Mouse (Mus musculus) thymus, postnatal 4 days (tissue): ENCODE measurements around the gene Taf1b.
"Not testable (repeated sequence)": the region's sequence is repeated elsewhere in the genome, so short reads cannot be mapped to it uniquely, and the experiment has no call there.

ENCODE experiments used
- DNase-seq: peaks from one replicate; pipeline ENCODE4 v3.0.0; 2021

Gene Taf1b

DNA sequence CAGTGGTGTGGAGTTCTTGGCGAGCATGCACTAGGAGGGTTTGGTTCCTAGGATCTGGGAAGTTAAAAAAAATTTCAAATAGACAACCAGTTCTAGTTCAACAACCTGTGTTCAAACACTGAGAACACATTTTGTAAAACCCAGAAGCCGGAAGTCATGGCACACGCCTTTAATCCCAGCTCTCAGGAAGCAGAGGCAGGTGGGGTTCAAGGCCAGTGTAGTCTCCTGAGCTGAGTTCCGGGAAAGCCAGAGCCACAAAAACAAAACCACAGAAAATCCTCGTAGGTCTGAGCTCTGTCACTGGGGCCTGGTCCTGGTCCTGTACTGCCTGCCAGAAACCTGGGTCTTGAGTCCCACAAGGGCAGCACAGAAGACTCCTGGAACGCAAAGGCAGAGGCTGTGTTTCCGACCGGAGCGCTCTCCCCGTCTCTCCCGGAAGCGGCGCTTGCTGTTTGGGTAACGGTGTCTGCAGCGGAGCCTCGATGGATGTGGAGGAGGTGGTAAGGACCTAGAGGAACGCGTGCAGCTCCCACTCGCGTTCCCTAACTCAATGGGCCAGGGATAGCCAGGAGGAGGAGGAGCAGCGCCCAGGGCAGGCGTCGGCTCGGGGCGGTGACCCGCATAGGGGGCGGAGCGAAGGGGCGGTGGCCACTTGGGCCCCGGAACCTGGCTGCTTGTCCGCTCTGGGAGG lies at the start of gene Taf1b:
Gene Taf1b (plus strand): TSS at position 210 of the 691 bp plus-strand sequence.
- peak; percentile 90 for DNase-seq

DNA sequence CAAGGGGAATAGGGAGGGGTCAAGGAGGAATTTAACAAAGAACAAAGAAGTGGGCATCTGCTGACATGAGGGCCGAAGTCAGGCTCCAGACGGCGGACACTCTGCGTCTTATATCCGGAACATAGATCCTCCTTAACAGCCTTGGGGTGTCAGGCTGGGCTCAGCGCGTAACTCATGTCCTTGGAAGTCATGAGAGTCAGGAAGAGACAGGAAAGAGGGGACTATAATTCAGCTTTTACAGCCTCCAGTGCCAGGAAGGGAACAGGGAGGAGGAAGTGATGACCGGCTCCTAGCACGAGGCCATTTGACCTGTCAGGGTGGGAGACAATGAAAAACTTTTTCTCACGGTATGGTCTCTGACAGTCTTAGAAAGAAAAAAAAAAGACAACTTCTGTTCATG lies 37.8 kb upstream of the Taf1b start:
- no peak for DNase-seq

DNA sequence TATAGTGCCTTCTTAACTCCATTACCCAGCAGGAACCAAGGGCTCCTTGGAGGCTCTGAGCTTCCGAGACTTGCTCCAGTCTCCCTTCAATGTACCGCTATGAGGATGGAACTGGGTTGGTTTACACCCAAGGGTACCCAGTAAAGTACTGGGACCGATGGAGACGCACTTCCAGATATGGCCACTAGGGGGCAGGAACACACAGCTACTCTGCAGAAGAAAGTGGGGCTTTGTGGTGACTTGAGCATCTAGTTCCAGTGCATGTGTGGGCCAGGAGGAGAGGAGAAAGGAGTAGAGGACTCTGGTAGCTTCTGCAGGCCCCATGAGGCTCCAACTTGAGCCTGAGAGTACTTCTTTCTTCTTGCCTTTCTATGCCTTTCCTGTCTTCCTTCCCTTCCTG lies 36.0 kb upstream of the Taf1b start:
- peak; percentile 25 for DNase-seq

DNA sequence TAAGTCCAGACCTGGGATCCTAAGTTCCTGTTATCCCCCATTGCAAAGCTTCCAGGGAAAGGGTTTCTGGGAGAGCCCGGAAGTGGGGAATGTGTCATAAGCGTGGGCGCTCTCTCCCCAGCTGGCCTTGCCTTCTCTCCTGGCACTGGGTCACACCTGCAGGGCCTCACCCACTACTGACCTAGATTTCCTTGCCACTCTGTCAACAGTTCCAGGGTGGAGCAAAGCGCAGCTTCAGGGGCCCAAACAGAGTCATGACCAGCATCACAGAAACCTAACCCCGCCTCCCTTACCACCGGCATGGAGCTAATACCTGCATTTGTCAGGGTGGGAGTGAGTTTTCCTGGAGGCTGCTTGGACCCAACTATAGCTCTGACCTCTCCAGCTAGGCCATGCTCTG lies 34.7 kb upstream of the Taf1b start:
- DNase-seq = peak; percentile 28

DNA sequence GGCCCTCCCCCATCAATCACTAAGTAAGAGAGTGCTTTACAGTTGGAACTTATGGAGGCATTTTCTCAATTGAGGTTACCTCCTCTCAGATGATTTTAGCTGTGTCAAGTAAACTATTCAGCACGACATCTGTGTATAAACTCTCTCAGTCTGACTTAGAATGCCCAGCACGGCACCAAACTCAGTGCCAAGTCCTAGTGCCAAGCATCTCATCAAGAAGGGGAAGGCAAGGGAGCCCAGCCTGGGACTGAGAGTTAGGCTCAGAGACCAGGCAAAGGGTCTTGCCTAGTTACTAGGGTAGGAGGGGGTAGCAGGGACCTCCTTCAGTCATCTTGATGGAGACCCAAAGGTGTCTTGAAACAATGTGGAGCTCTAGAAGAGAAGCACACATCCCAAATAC lies 29.2 kb upstream of the Taf1b start:
- DNase-seq = no peak

DNA sequence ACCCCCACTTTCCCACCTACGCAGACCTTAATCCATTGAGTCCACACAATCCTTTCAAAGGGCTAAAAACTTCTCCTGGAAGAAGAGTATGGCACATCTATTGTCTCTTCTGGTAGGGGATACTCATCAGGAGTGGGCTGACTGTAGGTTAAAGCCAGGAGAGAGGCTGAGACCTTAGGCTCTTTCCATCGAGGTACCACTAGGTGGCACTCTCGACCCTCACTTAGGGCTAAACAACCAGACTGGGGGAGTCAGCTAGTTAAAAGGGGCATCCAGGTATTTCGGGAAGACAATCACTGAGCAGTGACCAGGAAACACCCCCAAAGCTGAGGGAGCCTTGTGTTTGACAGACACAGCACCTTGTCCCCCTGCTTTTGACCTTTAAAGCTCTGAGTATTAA lies 27.2 kb upstream of the Taf1b start:
- peak; percentile 77 for DNase-seq

DNA sequence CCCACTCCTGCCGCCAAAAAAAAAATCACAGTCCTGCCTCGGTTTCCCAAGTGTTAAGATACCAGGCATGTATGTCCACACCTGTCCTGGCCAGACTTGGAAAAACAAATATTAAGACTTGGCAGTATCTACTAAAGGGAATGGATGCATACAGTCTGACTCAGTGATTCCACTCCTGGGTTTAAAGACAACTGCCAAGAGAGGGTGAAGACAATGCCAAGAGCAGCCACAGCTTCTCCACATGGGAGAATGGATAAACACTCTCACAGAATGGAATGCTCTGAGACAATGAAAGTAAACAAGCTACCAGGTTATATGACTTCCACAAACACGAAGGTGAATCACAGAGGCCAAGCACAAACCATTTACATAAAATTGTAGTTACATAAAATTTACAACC lies 24.9 kb upstream of the Taf1b start:
- no peak for DNase-seq

DNA sequence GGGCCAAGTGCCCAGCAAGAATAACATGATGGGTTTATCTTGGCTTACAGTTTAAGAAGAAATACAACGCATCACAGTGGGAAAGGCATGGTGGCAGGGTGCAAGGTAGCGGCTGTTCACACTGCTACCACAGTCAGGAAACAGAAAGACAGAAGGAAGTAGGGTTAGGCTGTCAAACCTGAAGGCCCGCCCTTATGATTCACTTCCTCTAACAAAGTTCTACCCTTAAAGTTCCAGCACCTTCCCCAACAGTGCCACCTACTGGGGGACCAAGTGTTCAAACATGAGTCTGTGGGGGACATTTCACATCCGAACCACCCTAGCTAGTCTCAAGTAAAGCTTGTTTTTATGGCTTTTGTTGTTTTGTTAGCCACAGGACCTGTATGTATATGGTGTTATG lies 13.2 kb upstream of the Taf1b start:
- no peak for DNase-seq

DNA sequence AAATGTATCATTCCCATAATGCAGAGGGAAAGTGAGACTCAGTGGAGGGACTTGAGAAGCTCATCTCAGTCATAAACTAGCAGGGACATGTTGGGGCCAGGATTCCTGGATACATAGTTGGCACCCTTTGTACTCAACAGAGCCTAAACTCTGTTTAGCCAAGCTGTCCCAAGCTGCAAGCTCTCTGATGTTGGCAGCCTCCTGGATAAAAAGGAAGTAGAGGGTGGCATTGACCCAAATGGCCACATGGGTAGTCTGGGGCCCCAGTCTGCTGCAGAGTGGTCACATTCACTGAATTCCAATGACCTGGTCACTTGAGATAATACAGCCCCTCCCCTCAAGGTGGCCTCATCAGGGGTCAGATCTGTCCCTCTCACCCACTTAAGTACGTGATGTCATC lies 11.3 kb upstream of the Taf1b start:
- DNase-seq = no peak

DNA sequence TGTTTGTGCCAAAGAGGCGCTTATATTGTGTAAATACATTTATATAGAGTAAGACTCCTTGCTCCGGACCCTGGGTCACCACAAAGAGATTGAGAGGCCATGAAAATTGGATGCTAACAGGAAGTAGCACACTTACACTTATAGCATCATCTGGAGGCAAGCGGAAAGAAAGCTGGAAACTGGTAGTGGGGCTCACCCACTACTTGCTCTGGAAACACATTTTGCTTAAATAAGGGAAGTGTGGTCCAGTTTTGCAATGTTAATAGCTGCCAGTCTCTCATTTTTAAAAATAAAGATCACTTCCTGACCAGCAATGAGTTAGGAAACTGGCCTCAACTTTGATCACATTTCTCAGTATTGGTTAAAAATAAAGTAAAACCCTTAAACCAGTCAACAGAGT lies 5.7 kb upstream of the Taf1b start:
- DNase-seq = not testable (repeated sequence)

DNA sequence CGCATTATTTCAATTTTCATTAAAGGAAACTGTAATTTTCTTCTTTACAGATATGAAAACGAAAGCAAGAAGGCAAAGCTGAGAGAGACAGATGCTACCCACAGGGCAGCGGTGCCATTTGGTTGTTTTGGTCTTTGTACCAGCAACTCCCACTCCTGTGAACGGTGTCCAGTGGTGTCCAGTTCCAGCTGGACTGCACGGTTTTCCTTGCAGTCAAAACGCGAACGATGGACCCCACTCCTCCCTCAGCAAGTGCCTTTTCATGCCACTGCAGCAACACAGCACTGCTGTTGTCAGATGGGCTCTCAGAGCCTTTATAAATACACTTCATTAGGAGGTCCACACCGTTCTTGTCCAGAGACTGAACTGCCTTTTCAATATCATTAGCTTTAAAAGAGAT lies 5.1 kb upstream of the Taf1b start:
- peak; percentile 15 for DNase-seq

DNA sequence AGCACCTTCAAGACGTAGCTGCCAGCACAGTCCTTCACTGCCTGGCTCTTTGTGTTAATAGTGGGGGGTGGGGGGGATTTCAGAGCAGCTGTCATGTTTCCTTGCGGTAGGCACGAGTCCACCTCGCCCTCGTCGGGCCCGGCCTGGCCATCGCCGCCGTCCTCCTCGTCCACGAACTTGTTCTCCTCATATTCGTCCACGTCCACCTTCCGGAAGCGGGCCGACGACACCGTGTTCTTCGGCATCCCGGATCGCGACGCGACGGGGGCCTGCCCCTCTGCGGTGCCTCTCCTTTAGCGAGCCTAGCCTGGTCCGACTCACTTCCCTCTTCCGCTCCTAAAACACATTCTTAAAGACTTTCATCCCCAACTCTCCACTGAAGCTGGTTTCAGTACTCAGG lies 4.7 kb upstream of the Taf1b start:
- peak; percentile 50 for DNase-seq

DNA sequence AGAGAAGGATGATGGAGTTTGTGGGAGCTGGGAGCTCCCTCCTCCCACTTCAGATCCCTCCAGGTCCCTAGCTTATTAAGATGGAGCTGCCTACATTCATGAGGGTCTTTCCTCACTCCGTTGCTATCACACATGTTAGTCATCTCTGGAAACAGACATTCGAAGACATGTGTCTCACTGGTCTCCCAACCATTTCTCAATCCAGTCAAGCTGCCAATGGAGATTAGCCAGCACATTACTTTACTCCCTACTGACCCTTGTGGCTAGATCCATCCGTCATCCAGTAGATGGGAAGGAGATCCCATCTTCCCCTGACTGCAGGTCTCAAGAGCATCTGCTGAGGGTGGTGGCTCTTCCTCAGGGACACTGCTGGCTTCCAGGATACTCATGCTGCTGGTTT lies 3.4 kb upstream of the Taf1b start:
- DNase-seq = not testable (repeated sequence)

DNA sequence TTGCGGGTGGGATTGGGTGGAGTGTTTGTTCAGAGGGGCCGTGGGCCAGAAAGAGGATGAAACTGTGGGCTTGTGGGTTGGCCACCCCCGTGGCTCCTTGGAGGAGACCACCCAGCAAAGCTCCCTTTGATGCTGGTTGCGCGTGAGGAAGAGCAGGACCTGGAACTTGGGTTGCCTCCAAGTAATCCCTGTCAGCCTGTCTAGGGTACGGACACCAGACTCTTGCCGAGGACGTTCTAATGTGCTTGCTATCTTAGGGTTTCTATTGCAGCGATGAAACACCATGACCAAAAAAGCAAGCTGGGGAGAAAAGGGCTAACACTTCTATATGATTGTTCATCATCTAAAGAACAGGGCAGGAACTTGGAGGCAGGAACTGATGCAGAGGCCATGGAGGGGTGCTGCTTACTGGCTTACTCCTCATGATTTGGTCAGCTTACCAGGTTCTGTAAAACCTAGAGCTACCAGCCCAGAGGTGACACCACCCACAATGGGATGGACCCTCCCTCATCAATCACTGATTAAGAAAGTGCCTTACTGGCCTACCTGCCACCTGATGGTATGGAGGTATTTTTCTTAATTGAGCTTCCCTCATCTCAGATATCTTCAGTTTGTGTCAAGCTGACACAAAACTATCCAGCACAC lies 804 bp downstream of the Taf1b start:
- not testable (repeated sequence) for DNase-seq

DNA sequence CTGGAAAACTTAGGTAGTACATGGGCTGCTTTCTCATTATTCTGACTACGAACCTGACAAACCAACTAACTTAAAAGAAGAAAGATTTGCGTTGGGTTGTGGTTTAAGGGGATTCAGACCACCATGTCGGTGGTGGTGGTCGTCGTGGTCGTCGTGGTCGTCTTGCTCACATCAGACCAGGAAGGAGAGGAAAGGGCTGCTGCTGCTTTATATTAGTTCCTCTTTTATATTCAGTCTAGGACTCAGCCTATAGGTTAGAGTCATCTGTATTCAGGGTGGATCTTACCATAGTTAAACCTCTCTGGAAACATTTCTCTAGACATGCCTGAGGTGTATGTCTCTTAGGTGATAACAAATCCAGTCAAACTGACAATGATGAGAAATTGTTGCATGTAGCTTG lies 19.0 kb downstream of the Taf1b start:
- DNase-seq = no peak

DNA sequence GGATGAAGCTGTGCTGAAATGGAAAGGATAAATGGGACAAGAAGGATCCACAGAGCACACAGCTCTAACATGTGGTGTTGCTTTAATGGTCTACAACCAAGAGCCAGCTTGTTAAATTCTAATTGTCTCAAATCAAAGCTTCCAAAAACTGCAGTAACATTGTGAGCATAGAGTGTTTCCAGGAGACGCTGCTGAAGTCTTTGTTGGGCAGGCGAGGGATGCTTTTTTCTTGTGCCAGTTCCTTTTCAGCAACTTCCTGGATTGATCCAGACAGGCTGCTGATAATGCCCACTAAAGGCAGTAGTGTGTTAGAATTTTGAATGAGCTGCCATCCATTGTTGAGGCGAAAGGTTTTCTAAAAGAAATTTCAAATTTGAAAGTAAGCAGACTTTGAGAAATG lies 22.9 kb downstream of the Taf1b start:
- no peak for DNase-seq

DNA sequence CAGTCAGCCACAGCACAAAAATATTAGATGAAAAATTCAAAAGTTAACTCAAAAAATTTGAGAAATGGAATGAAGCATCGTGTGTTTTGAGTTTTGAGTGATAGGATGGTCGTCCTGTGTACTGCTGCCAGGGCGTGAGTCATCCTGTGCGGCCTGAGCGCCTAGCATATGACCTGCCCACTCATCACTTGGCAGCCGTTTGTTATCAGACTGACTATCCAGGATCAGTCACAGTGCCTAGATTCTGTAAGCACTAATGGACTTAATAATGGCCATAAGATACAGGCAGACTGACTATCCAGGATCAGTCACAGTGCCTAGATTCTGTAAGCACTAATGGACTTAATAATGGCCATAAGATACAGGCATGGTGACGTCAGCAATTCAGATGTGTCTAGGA lies 26.9 kb downstream of the Taf1b start:
- DNase-seq = not testable (repeated sequence)

DNA sequence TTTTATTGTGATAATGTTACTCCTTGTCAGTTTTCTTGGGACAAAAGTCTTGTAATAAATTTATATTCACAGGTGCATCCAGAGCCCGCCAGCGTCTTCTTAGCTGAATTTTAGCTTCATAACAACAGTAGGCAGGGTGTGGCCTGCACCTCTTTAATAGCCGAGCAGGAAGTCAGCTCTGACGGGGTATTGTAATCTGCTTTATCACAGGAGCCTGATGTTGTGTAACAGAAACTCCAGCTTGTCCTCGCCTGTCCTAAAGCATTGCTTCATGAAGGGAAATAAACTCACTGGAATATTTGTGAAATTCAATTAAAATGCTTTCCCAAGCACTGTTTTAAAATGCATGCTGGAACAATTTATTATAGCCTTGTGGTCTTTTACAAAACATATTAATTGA lies 38.2 kb downstream of the Taf1b start:
- no peak for DNase-seq

DNA sequence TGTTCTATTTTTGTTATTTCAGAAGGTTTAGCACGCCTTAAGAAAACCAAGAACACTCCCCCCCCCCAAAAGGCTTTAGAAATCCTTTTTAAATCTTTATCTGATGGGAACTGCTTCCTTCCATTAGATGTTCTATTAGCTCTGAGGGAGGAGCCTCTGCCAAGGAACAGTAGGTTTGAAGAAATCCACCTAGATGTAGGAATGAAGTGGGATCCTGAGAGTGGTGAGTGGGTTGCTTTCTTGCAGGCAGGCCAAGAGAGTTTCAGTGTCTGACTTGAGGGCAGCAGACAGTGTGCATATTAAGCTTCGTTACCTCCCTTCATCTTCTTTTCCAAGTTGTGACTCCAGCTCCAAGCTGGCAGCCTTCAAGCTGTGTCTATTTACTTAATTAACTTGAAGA lies 39.0 kb downstream of the Taf1b start:
- DNase-seq = no peak

DNA sequence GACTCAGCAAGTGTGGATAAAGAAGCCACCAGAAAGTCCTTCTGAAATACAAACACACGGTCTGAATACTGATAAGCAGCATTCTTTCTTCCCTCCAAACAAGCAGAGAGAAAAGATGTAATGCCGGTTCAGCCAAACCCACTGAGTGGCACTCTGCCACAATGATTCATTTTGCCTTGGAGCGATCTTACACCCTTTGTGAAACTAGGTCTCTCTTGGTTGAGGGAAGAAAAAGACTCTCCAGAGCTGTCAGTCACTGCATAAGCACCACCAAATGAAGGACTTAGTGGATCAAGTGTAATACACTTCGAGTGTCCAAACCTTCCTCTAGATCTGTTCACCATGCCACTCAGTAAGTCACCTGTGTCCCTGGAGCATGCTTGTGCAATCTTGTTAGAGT lies 39.8 kb downstream of the Taf1b start:
- no peak for DNase-seq

DNA sequence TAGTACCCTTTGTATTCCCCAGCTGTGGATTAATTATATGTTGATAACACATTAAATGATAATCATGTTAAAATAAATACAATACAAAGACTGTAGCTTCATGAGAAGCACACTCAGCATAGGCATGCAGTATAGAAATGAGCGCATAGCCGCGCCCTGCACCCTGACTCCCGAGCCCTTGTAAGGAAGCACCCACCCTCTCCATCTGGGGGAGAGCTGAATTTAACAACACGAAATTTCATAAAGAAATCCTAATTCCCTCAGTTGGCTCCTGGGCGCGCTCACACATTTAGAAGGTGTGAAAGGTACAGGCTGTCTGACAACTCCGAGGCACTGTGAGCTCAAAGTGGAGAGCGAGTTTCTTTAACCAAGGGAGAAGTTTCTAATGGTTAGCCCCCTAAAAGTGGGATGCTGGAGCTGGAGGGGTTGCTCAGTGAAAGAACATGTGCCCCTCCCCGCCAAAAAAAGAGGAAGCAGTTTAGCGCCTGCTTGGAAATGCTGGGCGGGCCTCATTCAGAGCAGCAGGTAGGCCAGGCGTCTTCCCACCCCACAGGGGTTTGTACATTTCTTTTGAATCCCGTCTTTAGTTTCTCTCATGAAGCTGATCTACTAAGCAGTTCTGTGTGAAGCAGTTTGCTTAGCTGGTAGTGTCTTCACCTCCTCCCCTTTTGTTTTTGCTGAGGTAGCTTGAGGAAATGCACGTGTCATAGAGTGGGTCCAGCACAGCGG lies 43.4 kb downstream of the Taf1b start:
- no peak for DNase-seq

DNA sequence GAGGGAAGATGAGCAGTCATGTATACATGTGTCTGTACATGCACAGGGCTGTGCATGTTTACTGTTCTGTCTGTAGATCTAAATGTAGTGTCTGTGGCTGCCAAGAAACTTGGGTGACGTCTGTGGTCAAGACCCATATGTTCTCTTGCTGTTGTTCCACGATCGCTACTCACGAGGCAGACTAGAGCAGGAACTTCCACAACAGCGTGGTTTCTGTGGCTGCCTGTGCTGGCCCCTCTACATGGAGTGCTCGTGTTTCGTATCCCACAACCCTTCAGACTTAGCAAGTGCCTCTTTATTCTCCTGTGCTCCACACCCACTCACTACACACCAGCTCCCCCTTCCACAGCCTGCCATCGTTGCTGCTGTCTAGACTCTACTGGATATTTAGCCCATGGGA lies 49.5 kb downstream of the Taf1b start:
- no peak for DNase-seq

DNA sequence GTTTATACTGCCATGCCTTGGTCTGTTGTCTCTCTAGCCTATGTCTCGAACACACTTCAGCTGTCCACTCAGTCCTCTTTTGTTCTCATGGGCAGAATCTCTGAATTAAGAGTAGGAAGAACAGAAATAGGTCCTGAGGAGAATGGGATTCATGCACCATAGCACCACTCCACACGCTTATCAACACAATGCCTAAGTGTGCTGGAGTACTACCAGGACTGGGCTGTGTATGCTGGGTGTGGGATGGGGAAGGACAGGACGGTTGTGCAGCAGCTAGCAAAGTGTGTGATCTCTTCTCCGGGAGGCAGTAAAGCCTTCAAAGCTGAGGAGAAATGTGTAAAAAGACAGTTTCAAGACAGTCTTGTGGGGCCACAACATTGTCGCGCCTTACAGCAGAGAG lies 50.7 kb downstream of the Taf1b start:
- no peak for DNase-seq

DNA sequence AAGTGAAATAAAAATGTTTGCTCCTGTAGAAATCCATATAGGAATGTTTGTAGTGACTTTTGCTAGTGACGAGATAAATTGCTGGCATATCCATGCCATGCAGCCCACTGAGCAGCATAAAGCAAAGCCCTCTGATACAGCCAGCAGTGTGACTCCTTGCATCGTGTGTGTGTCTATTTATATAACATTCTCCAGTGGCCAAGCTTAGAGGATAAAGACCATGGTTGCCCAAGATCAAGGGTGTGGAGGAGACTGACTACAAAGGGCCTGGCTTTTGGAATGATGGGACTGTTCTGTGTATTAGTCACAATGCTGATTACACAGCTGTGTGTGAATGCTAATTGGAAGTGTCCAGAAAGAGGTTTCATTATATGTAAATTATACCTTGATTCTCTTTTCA lies 54.4 kb downstream of the Taf1b start:
- no peak for DNase-seq
